Mouse (Mus musculus) cortical plate, adult 2 months (tissue): ENCODE data around the gene Anapc2. TPM values are rescaled to one million over a fixed set of nuclear protein-coding genes. Genes with fewer than 3 reads are reported as not detected.

Experiments used
- H3K27ac ChIP-seq: fragments of 200-500 bp; 2 replicates; pipeline ENCODE4 v1.5.1; 2012; ENCODE audit warnings: low read length, control low read depth, inconsistent platforms; ENCODE audit not compliant: insufficient read depth
- H3K4me1 ChIP-seq: fragments of 200-500 bp; 2 replicates; pipeline ENCODE4 v1.6.1; 2011; ENCODE audit warnings: low read length; ENCODE audit not compliant: control insufficient read depth, insufficient read depth
- H3K4me3 ChIP-seq: fragments of 200-500 bp; 2 replicates; pipeline ENCODE4 v1.5.1; 2011; ENCODE audit warnings: mild to moderate bottlenecking, low read length, control low read depth; ENCODE audit not compliant: insufficient read depth
- CTCF ChIP-seq: fragments of 200-500 bp; IDR thresholded peaks from 2 replicates; pipeline ENCODE4 v1.5.1; 2011; ENCODE audit warnings: mild to moderate bottlenecking, control low read depth, low read length; ENCODE audit not compliant: insufficient read depth; ENCODE audit errors: extremely low read depth
- POLR2A ChIP-seq: fragments of 200-500 bp; IDR thresholded peaks from 2 replicates; pipeline ENCODE4 v1.6.1; 2011; ENCODE audit warnings: mild to moderate bottlenecking, low read length, control low read depth; ENCODE audit not compliant: insufficient read depth; ENCODE audit errors: extremely low read depth
- polyA plus RNA-seq: library from polyadenylated mRNA; depleted of rRNA; stranded (reverse); fragments of >200 nt; gene quantifications from 2 replicates; pipeline ENCODE4 v1.2.3, GENCODE M21; 2012; rRNA removed

The Anapc2 gene
- polyA plus RNA-seq: 75.7 and 76.5 TPM in 2 replicates

GRCm38 (mm10) chr2:25271827-25272511 lies at the start of gene Anapc2, which contains the start of gene Ssna1:
TSS of gene Anapc2 (plus strand) at chr2:25272478.
TSS of gene Ssna1 (minus strand) at chr2:25272438.
- 0 out of 2 replicates have a peak, but pooled peaks have one; percentile 20 for TF ChIP-seq CTCF
- peak; percentile 92 for TF ChIP-seq POLR2A
- peak within 1 kb of the TSS; percentile 81 for H3K4me3 ChIP-seq
- no peak within 1 kb of the TSS for H3K27ac ChIP-seq
- H3K4me1 ChIP-seq: no peaks in the 10 kb centered on the region; the same call in 1 of the 2 replicates

GRCm38 (mm10) chr2:25223681-25224491 lies 48.4 kb upstream of the Anapc2 start:
- TF ChIP-seq POLR2A (no peak), CTCF (no peak)
- peak overlapping the region; percentile 82 for H3K27ac ChIP-seq
- H3K4me1 ChIP-seq: peaks cover 4% of the 10 kb centered on the region; the same call in 1 of the 2 replicates
- H3K4me3 ChIP-seq: peak overlapping the region; percentile 56

GRCm38 (mm10) chr2:25224492-25224765 lies 47.8 kb upstream of the Anapc2 start, which contains the start of gene Tubb4b:
TSS of gene Tubb4b (minus strand) at chr2:25224702.
- peak within 1 kb of the TSS; percentile 82 for H3K27ac ChIP-seq
- peak; percentile 100 for TF ChIP-seq POLR2A
- TF ChIP-seq CTCF: no peak
- H3K4me3 ChIP-seq: peak within 1 kb of the TSS; percentile 56
- H3K4me1 ChIP-seq: peaks cover 4% of the 10 kb centered on the region; the same call in 1 of the 2 replicates

GRCm38 (mm10) chr2:25224766-25225752 lies 47.2 kb upstream of the Anapc2 start:
- peak overlapping the region; percentile 56 for H3K4me3 ChIP-seq
- TF ChIP-seq CTCF: no peak
- peak; percentile 85 for TF ChIP-seq POLR2A

GRCm38 (mm10) chr2:25225811-25226379 lies 46.4 kb upstream of the Anapc2 start:
- H3K27ac ChIP-seq: peak overlapping the region; percentile 82

More at GRCm38 (mm10) chr2:25224766-25225752, 47.2 kb upstream of the Anapc2 start:
- peaks cover 4% of the 10 kb centered on the region; the same call in 1 of the 2 replicates for H3K4me1 ChIP-seq
- peak overlapping the region; percentile 82 for H3K27ac ChIP-seq

GRCm38 (mm10) chr2:25226864-25227263 lies 45.4 kb upstream of the Anapc2 start:
- H3K4me1 ChIP-seq: peaks cover 4% of the 10 kb centered on the region; the same call in 1 of the 2 replicates
- TF ChIP-seq CTCF (no peak), POLR2A (no peak)
- H3K4me3 ChIP-seq: no peak overlapping the region
- peak overlapping the region; percentile 93 for H3K27ac ChIP-seq

More at GRCm38 (mm10) chr2:25225811-25226379, 46.4 kb upstream of the Anapc2 start:
- Histone ChIP-seq H3K4me3 (no peak overlapping the region; the same call in 1 of the 2 replicates), H3K4me1 (peaks cover 4% of the 10 kb centered on the region; the same call in 1 of the 2 replicates)
- TF ChIP-seq POLR2A: no peak

GRCm38 (mm10) chr2:25227406-25227805 lies 44.9 kb upstream of the Anapc2 start:
- peaks cover 4% of the 10 kb centered on the region; the same call in 1 of the 2 replicates for H3K4me1 ChIP-seq
- H3K4me3 ChIP-seq: no peak overlapping the region
- peak overlapping the region; percentile 71 for H3K27ac ChIP-seq
- TF ChIP-seq POLR2A (no peak), CTCF (no peak)

GRCm38 (mm10) chr2:25228431-25228889 lies 43.8 kb upstream of the Anapc2 start:
- TF ChIP-seq POLR2A: no peak
- TF ChIP-seq CTCF: peak; percentile 82
- H3K4me3 ChIP-seq: peak overlapping the region; percentile 2; the same call in 1 of the 2 replicates
- H3K4me1 ChIP-seq: peaks cover 2% of the 10 kb centered on the region; the same call in 1 of the 2 replicates
- H3K27ac ChIP-seq: 0 out of 2 replicates have a peak overlapping the region, but pooled peaks have one; percentile 15
